Mouse (Mus musculus): ENCODE data around the gene Coro6. TPM values are rescaled to one million over a fixed set of nuclear protein-coding genes. Genes with fewer than 3 reads are reported as not detected.

Coro6 gene
- polyA plus RNA-seq, 1 experiment from 2014 or later, result 1.5 TPM

DNA sequence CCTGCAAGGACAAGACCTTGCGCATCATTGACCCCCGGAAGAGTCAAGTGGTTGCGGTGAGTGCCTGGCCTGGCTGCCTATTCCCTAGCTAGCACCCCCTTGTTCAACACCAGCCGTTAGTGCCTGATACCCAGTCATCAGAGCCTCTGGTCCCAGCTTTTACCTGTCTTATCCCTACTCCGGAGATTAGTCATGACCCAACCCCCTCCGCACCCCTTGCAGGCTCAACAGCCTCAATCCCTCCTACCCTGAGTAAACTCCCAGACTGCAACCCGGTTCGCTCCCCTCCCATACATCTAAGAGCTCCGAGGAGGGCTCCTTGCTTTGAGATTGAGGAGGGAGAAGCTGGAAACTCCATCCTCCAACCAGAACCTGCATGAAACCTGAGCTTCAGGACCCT, 4.3 kb downstream of the Coro6 start:
- Histone ChIP-seq H3K27me3 (replicated peaks) (peaks cover 67% of the 10 kb centered on the region), H3K4me2 (no peak overlapping the region), H3K9me3 (replicated peaks) (no peaks in the 10 kb centered on the region), H3K27ac (replicated peaks) (no peak overlapping the region), H3K4me1 (peaks cover 17% of the 10 kb centered on the region), H3K4me3 (replicated peaks) (no peak overlapping the region), H3K36me3 (peaks cover 14% of the 10 kb centered on the region), H3K9ac (replicated peaks) (no peak overlapping the region)
- no peak for ATAC-seq (ENCODE audit: low FRiP score)
- 38% methylated on average over 9 of the region's 9 CpGs for WGBS

DNA sequence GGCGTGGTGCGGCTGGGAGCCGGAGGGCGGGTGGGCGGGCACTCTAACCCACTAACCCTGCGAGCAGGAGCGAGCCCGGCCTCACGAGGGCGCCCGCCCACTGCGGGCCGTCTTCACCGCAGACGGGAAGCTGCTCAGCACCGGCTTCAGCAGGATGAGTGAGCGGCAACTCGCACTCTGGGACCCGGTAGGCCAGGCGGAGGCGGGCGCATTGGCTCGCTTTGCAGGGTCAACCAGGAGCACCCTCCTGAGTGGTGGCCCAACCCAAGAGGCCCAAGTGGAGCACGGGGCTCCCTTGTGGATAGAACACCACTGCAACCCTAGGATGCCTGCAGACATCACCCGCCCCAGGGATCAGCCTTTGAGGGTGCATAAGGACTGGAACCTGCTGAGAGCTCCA, 4.9 kb downstream of the Coro6 start:
- peaks cover 20% of the 10 kb centered on the region for H3K36me3 ChIP-seq
- WGBS, result 5% methylated on average over 25 of the region's 25 CpGs
- H3K27ac ChIP-seq (replicated peaks), result no peak overlapping the region
- H3K9me3 ChIP-seq (replicated peaks), result no peaks in the 10 kb centered on the region
- H3K4me3 ChIP-seq (replicated peaks), result no peak overlapping the region
- no peak overlapping the region for H3K4me2 ChIP-seq
- H3K27me3 ChIP-seq (replicated peaks), result peaks cover 62% of the 10 kb centered on the region
- ATAC-seq (ENCODE audit: low FRiP score), result no peak
- no peak overlapping the region for H3K9ac ChIP-seq (replicated peaks)
- peaks cover 11% of the 10 kb centered on the region for H3K4me1 ChIP-seq

DNA sequence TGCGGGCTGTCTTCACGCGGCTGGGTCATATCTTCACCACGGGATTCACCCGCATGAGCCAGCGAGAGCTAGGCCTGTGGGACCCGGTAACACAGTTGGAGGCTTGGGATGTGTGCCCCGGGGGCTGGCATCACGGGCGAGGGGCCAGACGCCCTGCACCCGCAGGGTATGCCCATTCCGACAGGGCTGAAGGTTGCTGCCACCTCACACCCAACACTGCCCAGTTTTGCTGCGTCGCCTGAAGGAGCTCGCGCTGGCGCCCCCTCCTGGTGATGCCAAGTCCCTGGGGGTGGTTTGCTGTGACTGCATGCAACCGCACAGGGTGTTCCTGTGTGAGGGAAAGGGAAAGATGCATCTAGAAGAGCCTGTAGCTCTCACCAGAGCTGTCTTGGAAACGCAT, 5.6 kb downstream of the Coro6 start:
- Histone ChIP-seq H3K4me3 (replicated peaks) (no peak overlapping the region), H3K9ac (replicated peaks) (no peak overlapping the region), H3K4me2 (peak overlapping the region; percentile 30; the same call in 1 of the 2 replicates), H3K36me3 (peaks cover 26% of the 10 kb centered on the region), H3K9me3 (replicated peaks) (no peaks in the 10 kb centered on the region), H3K4me1 (peaks cover 5% of the 10 kb centered on the region), H3K27me3 (replicated peaks) (peaks cover 59% of the 10 kb centered on the region), H3K27ac (replicated peaks) (no peak overlapping the region)
- WGBS, result 13% methylated on average over 20 of the region's 20 CpGs
- ATAC-seq (ENCODE audit: low FRiP score), result no peak

DNA sequence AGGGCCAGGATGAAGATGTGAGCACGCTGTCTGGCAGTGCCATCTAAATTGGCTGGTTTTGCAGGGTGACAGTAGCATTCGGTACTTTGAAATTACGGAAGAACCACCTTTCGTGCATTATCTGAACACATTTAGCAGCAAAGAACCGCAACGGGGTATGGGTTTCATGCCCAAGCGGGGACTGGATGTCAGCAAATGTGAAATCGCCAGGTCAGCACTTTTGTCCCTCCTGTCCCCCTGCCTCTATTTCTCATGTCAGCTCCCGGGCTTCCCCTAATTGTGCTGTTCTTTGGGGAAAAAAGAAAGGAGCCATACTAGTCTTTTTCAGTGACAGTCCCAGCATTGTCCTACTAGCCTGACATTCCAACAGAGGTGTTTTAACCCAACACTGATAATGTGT, 6.2 kb downstream of the Coro6 start:
- Histone ChIP-seq H3K4me1 (peaks cover 4% of the 10 kb centered on the region; the same call in 1 of the 2 replicates), H3K27me3 (replicated peaks) (peaks cover 54% of the 10 kb centered on the region)

DNA sequence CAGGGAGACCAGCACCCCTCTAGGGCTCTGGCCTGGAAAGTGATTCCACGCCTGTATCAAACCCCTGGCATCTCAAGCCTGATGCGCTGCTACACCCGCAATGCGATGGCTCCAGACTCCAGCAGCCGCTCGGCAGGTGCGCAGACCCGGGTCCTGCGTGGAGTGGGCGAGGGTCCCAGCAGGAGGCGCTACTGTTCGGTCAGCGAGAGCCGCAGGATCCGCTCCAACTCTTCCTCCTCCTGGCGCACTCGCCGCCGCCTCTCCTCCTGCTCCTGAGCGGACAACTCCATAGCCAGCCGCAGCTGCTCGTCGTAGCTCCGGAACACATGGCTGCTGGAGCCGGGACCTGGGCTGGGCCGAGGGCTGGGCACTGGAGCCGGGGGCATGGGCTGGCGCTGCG, 9.2 kb downstream of the Coro6 start:
- H3K9me3 ChIP-seq (replicated peaks), result no peaks in the 10 kb centered on the region
- H3K4me1 ChIP-seq, result peaks cover 4% of the 10 kb centered on the region; the same call in 1 of the 2 replicates
- no peak overlapping the region for H3K4me3 ChIP-seq (replicated peaks)
- H3K27me3 ChIP-seq (replicated peaks), result peaks cover 27% of the 10 kb centered on the region
- no peak overlapping the region for H3K4me2 ChIP-seq
- no peak for ATAC-seq (ENCODE audit: low FRiP score)
- H3K36me3 ChIP-seq, result peaks cover 37% of the 10 kb centered on the region
- H3K27ac ChIP-seq (replicated peaks), result no peak overlapping the region
- WGBS, result 76% methylated on average over 27 of the region's 29 CpGs
- no peak overlapping the region for H3K9ac ChIP-seq (replicated peaks)

More for the DNA sequence above, 6.2 kb downstream of the Coro6 start:
- no peak overlapping the region for H3K4me2 ChIP-seq
- peaks cover 29% of the 10 kb centered on the region for H3K36me3 ChIP-seq
- H3K27ac ChIP-seq (replicated peaks), result no peak overlapping the region
- WGBS, result 82% methylated on average over 9 of the region's 9 CpGs
- no peak overlapping the region for H3K9ac ChIP-seq (replicated peaks)
- ATAC-seq (ENCODE audit: low FRiP score), result no peak
- no peaks in the 10 kb centered on the region for H3K9me3 ChIP-seq (replicated peaks)
- H3K4me3 ChIP-seq (replicated peaks), result no peak overlapping the region

DNA sequence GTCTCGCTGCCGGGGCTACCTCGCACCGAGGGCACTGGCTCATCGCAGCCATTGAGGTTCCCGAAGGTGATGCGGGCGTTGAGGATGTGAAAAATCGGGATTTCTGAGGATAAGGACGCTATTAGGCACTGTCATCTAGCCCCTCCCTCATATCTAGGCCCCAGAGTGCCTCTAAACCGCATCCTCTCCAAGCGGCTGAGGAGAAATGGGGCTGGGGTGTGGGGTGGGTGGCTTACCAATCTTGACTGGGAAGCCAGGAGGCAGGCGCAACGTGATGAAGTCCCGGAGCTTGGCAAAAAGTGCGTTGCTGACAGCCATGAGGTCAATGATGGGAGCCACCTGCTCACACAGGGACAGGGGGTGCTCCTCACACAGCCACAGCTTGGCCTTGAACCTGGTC, 10.6 kb downstream of the Coro6 start:
- H3K4me2 ChIP-seq, result no peak overlapping the region
- H3K9ac ChIP-seq (replicated peaks), result no peak overlapping the region
- peaks cover 41% of the 10 kb centered on the region for H3K36me3 ChIP-seq
- no peak overlapping the region for H3K27ac ChIP-seq (replicated peaks)
- peaks cover 14% of the 10 kb centered on the region; the same call in 1 of the 2 replicates for H3K27me3 ChIP-seq (replicated peaks)
- ATAC-seq (ENCODE audit: low FRiP score), result no peak
- no peaks in the 10 kb centered on the region for H3K9me3 ChIP-seq (replicated peaks)
- no peak overlapping the region for H3K4me3 ChIP-seq (replicated peaks)
- peaks cover 1% of the 10 kb centered on the region; the same call in 1 of the 2 replicates for H3K4me1 ChIP-seq
- WGBS, result 92% methylated on average over 16 of the region's 16 CpGs

DNA sequence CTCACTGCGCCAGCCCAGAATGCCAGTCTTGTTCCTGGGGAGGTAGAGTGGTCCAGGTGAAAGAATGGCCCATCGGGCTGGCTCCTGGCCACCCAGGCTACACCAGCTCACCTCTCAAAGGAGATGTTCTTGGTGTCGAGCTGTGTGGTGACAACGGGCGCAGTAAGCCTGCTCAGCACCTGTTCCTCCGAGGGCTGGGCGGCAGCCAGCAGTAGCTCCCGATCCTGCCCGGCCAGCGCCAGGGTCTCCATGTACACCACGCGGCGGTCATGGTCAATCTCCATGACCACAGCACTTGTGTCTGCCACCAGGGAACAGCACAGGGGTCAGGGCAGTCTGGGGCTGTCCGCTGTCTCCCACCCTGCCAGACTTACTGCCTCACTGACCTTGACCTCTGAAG, 14.0 kb downstream of the Coro6 start:
- Histone ChIP-seq H3K9ac (replicated peaks) (no peak overlapping the region), H3K27me3 (replicated peaks) (no peaks in the 10 kb centered on the region), H3K4me3 (replicated peaks) (no peak overlapping the region), H3K4me1 (no peaks in the 10 kb centered on the region), H3K27ac (replicated peaks) (no peak overlapping the region), H3K4me2 (no peak overlapping the region), H3K36me3 (peaks cover 30% of the 10 kb centered on the region), H3K9me3 (replicated peaks) (no peaks in the 10 kb centered on the region)
- ATAC-seq (ENCODE audit: low FRiP score), result no peak
- 95% methylated on average over 14 of the region's 14 CpGs for WGBS

DNA sequence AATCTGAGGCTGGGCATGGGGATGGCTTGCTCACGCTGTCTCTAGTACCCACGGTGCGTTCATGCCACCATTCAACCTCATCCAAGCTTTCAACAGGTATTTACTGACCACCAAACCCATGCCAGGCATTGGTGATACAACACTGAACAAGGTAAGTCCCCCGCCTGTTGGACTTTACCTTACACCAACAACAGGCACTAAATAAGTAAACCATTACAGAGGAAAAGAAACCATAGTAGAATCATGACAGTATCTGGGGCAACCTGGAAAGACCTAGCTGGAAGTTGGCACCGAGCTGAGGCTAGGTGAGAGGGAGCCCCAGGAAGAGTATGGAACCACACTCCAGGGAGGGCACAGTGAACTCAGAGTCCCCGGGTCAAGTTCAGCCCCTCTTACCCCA, 14.7 kb downstream of the Coro6 start:
- no peak overlapping the region for H3K27ac ChIP-seq (replicated peaks)
- no peak for ATAC-seq (ENCODE audit: low FRiP score)
- no peaks in the 10 kb centered on the region; the same call in 1 of the 2 replicates for H3K4me1 ChIP-seq
- H3K9ac ChIP-seq (replicated peaks), result no peak overlapping the region
- no peak overlapping the region for H3K4me2 ChIP-seq
- H3K9me3 ChIP-seq (replicated peaks), result no peaks in the 10 kb centered on the region
- H3K36me3 ChIP-seq, result peaks cover 23% of the 10 kb centered on the region
- no peak overlapping the region for H3K4me3 ChIP-seq (replicated peaks)
- no peaks in the 10 kb centered on the region for H3K27me3 ChIP-seq (replicated peaks)
- WGBS, result 95% methylated on average over 6 of the region's 6 CpGs

DNA sequence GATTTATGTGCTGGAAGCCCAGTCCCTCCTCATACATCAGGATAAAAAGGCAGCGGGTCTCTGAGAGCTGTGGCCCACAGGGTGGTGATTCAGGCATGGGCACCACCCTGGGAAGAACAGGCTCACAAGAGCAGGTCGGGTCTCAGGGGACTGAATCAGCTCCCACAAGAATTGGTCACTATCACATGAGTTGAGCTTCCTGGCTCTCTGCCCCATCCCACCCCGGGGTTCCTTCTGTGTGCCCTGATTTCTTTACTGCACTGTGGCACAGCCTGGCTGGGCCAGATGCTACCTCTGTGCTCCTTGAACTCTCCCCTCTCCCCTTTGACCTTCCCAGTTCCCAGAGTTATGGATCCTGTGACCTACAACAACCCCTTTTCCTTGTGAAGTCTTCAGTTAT, 20.8 kb downstream of the Coro6 start:
- ATAC-seq (ENCODE audit: low FRiP score), result no peak
- Histone ChIP-seq H3K27ac (replicated peaks) (no peak overlapping the region), H3K9ac (replicated peaks) (no peak overlapping the region), H3K4me2 (no peak overlapping the region), H3K36me3 (no peaks in the 10 kb centered on the region), H3K4me3 (replicated peaks) (no peak overlapping the region), H3K4me1 (peaks cover 52% of the 10 kb centered on the region), H3K27me3 (replicated peaks) (no peaks in the 10 kb centered on the region), H3K9me3 (replicated peaks) (no peaks in the 10 kb centered on the region)
- WGBS, result 75% methylated on average over 3 of the region's 3 CpGs

DNA sequence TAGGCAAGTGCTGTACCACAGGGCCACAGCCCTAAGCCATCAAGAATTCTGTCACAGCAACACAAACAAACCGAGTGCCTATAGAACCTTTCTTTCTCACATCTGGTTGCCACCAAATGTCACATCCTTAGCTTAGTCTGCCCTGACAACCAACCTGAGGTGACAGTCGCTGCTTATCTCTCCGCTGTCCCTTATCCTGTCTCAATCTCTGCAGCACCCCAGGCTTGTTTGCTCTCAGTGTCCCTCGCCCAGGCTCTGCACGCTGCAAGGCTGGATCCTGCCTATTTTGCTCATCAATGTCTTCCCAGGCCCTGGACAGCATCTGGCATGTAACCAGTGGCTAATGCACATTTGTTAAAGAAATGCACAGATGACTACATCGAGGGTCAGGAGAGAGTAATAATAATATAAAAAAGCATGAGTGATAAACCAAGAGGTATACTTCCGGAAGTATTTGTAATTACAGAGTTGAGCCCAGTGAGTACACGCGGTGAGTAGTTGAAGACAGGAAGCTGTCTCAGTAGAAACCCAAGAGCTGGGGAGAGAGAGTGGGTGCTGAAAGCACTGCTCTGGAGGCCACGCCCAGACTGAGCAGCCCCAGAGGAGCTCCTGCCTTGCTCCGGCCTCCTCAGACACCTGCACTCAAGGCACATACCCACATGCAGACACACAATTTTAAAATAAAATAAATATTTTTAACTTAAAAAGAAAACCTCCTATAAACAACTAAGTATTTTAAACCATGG, 21.5 kb downstream of the Coro6 start:
- Histone ChIP-seq H3K36me3 (no peaks in the 10 kb centered on the region), H3K4me2 (no peak overlapping the region), H3K27ac (replicated peaks) (no peak overlapping the region; the same call in 1 of the 2 replicates), H3K4me1 (peaks cover 59% of the 10 kb centered on the region), H3K9ac (replicated peaks) (0 out of 2 replicates have a peak overlapping the region, but pooled peaks have one; percentile 23), H3K4me3 (replicated peaks) (no peak overlapping the region), H3K9me3 (replicated peaks) (no peaks in the 10 kb centered on the region), H3K27me3 (replicated peaks) (no peaks in the 10 kb centered on the region)
- WGBS, result 73% methylated on average over 11 of the region's 11 CpGs
- ATAC-seq (ENCODE audit: low FRiP score), result no peak

DNA sequence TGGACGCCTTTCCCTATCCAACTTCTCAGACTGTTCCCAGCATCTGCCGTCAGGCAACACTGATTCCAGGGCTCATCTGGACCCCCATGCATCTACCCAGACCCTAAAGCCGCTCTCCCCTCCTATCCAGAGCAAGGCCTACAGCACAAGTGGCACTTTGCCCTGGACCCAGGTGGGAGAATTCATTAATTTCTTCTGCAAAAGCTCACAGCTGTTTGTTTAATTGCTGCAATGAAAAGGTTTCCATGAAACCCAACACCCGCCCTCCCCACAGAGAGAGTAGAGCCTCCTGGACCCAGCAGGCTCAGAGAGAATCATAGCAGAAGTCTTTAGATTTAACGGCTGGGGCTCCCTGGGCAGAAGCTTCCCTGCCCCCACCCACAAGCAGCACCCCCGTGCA, 23.0 kb downstream of the Coro6 start:
- Histone ChIP-seq H3K4me1 (peaks cover 66% of the 10 kb centered on the region), H3K9ac (replicated peaks) (0 out of 2 replicates have a peak overlapping the region, but pooled peaks have one; percentile 8)
- no peak for ATAC-seq (ENCODE audit: low FRiP score)

DNA sequence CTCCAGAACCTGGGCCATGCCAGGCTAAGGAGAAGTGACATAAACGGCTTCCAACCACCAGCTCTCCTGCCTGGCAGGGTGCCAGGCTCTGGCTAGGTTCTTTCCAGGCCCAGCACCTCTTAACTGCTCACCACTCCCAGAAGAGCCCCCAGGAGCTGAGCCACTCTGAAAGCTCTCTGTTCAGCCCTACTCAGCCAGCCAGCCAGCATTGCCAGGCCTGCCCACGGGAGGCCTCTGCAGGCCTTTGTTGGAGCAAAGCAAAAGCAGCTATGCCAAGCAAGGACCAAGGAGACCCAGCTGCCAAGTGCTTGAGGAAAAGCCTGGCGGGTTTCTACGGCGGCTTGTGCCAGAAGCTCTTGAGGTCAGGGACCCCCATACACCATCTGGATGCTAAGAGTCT, 24.6 kb downstream of the Coro6 start:
- H3K4me3 ChIP-seq (replicated peaks), result peak overlapping the region; percentile 87
- no peaks in the 10 kb centered on the region for H3K36me3 ChIP-seq
- H3K4me1 ChIP-seq, result peaks cover 82% of the 10 kb centered on the region
- H3K4me2 ChIP-seq, result peak overlapping the region; percentile 94
- H3K27ac ChIP-seq (replicated peaks), result peak overlapping the region; percentile 41
- no peaks in the 10 kb centered on the region for H3K9me3 ChIP-seq (replicated peaks)
- no peak for ATAC-seq (ENCODE audit: low FRiP score)
- H3K27me3 ChIP-seq (replicated peaks), result no peaks in the 10 kb centered on the region
- 19% methylated on average over 5 of the region's 5 CpGs for WGBS
- H3K9ac ChIP-seq (replicated peaks), result peak overlapping the region; percentile 93

More for the DNA sequence above, 23.0 kb downstream of the Coro6 start:
- Histone ChIP-seq H3K4me3 (replicated peaks) (no peak overlapping the region), H3K27me3 (replicated peaks) (no peaks in the 10 kb centered on the region), H3K4me2 (peak overlapping the region; percentile 94), H3K27ac (replicated peaks) (peak overlapping the region; percentile 45; the same call in 1 of the 2 replicates), H3K36me3 (no peaks in the 10 kb centered on the region), H3K9me3 (replicated peaks) (no peaks in the 10 kb centered on the region)
- WGBS, result 14% methylated on average over 6 of the region's 6 CpGs

Measured in neural tube, embryonic 15.5 days (tissue).